Comparison of ENCODE assay signal across 32 mouse cellular contexts in the genomic region with DNA sequence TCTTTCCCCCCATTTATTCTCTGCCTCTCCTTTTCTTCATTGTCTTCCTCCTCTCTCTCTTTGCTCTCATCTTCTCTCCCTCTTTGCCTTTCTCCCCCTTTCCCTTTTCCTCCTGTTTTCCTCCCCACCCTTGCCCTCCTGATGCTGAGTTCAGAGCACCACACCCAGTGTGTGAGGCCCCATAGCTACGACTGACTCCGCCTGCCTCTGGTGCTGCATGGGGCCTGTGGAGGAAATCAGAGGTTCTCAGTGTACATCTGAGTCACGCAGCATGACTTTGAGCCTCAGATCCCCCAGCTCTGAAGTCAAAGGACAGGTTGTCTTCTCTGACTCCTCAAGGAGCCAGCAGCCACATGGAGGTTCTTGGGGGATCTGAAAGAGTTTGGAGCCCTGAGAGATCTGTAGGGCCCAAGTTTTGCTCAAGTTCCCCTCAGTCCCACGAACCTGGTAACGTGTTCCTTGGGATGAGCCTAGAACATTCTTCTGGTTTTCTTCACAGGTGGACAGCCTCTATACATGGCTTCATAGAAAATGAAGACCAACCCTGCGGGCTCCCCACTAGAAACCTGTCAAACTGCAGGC. TPM values are rescaled to one million over a fixed set of nuclear protein-coding genes. Genes with fewer than 3 reads are reported as not detected.
A peak's percentile ranks its signal among the peaks of the same experiment; 100 is the strongest.
DNase-seq lines count a peak whose midpoint lies in the region; ATAC-seq and TF ChIP-seq lines count a peak whose summit lies in the region.
"Had no signal": no experiment of that assay in that cellular context is flagged by ENCODE, and none has a peak within 500 bp of the region (broad histone marks: within the 10 kb centered on the region; RNA-seq: fewer than 3 reads in every experiment).

A gene (plus strand): TSS at position 532 of the 582 bp plus-strand sequence.

- TF ChIP-seq CTCF in stomach, postnatal 0 days (IDR thresholded peaks at IDR 0.05; ENCODE audit: low read depth): no peak

- H3K9ac ChIP-seq in intestine, embryonic 16.5 days (ENCODE audit: low read depth, low read length): no peak within 1 kb of the TSS
- H3K9ac ChIP-seq in stomach, embryonic 15.5 days: no peak within 1 kb of the TSS
- H3K9ac ChIP-seq in stomach, postnatal 0 days (ENCODE audit: low read length): no peak within 1 kb of the TSS
- H3K9ac ChIP-seq: embryonic facial prominence, embryonic 13.5 days; embryonic facial prominence, embryonic 15.5 days; forebrain, embryonic 13.5 days; forebrain, embryonic 15.5 days; forebrain, postnatal 0 days had no signal

- H3K9me3 ChIP-seq in intestine, embryonic 16.5 days (ENCODE audit: control insufficient read depth, low read length): no peaks in the 10 kb centered on the region
- no peaks in the 10 kb centered on the region for H3K9me3 ChIP-seq in stomach, embryonic 15.5 days
- H3K9me3 ChIP-seq in stomach, postnatal 0 days (ENCODE audit: control insufficient read depth, low read length): no peaks in the 10 kb centered on the region
- H3K9me3 ChIP-seq: embryonic facial prominence, embryonic 13.5 days; embryonic facial prominence, embryonic 15.5 days; forebrain, embryonic 13.5 days; forebrain, embryonic 15.5 days; G1E had no signal

- H3K36me3 ChIP-seq in intestine, embryonic 16.5 days (ENCODE audit: control insufficient read depth, insufficient read depth, low read length): no peaks in the 10 kb centered on the region
- no peaks in the 10 kb centered on the region for H3K36me3 ChIP-seq in stomach, embryonic 15.5 days
- H3K36me3 ChIP-seq in stomach, postnatal 0 days (ENCODE audit: control insufficient read depth, insufficient read depth, low read length): no peaks in the 10 kb centered on the region
- H3K36me3 ChIP-seq: embryonic facial prominence, embryonic 13.5 days; embryonic facial prominence, embryonic 15.5 days; forebrain, embryonic 15.5 days; G1E had no signal

- DNase-seq in 3T3-L1 (ENCODE audit: low read depth, low spot score) (peak; percentile 9), adipocyte (ENCODE audit: low spot score) (no peak)
- peak; percentile 42 for DNase-seq in stomach, postnatal 0 days (ENCODE audit: low spot score)
- DNase-seq: adrenal gland, adult 2 months; adrenal gland, postnatal 10 days; adrenal gland, postnatal 25 days; cerebellum, adult 11 months; cerebellum, adult 18-20 months; cerebellum, adult 8-10 months; cerebellum, adult 9-11 months; cerebellum, postnatal 14 days; cerebellum, postnatal 36 days; embryo, embryonic 11 days; forebrain, postnatal 0 days had no signal

- H3K27ac ChIP-seq in intestine, embryonic 16.5 days (ENCODE audit: low read length): no peak within 1 kb of the TSS
- H3K27ac ChIP-seq in stomach, embryonic 15.5 days: no peak within 1 kb of the TSS
- H3K27ac ChIP-seq in stomach, postnatal 0 days (replicated peaks): no peak within 1 kb of the TSS
- H3K27ac ChIP-seq: embryonic facial prominence, embryonic 13.5 days; embryonic facial prominence, embryonic 15.5 days; forebrain, embryonic 13.5 days; forebrain, embryonic 15.5 days had no signal

- 0 out of 2 replicates have a peak, but pooled peaks cover 4% of the 10 kb centered on the region for H3K27me3 ChIP-seq in intestine, embryonic 16.5 days (replicated peaks; ENCODE audit: control insufficient read depth, insufficient read depth, low read length)
- H3K27me3 ChIP-seq in stomach, embryonic 15.5 days (replicated peaks): 0 out of 2 replicates have a peak, but pooled peaks cover 4% of the 10 kb centered on the region
- H3K27me3 ChIP-seq in stomach, postnatal 0 days (ENCODE audit: control insufficient read depth, insufficient read depth, low read length): no peaks in the 10 kb centered on the region
- H3K27me3 ChIP-seq: CH12.LX, Patski had no signal

- no peak within 1 kb of the TSS for H3K4me3 ChIP-seq in intestine, embryonic 16.5 days (ENCODE audit: low read length)
- no peak within 1 kb of the TSS for H3K4me3 ChIP-seq in stomach, embryonic 15.5 days (replicated peaks)
- H3K4me3 ChIP-seq in stomach, postnatal 0 days (ENCODE audit: low read depth, low read length): no peak within 1 kb of the TSS
- H3K4me3 ChIP-seq: embryonic facial prominence, embryonic 13.5 days; embryonic facial prominence, embryonic 15.5 days; erythroblast, embryonic 14.5 days; forebrain, embryonic 13.5 days; forebrain, embryonic 15.5 days had no signal

- peaks cover 4% of the 10 kb centered on the region; the same call in 1 of the 2 replicates for H3K4me1 ChIP-seq in intestine, embryonic 16.5 days (ENCODE audit: control insufficient read depth, insufficient read depth, low read length)
- peaks cover 5% of the 10 kb centered on the region; the same call in 1 of the 2 replicates for H3K4me1 ChIP-seq in stomach, embryonic 15.5 days
- no peaks in the 10 kb centered on the region for H3K4me1 ChIP-seq in stomach, postnatal 0 days (replicated peaks; ENCODE audit: control insufficient read depth, insufficient read depth)

- ATAC-seq in intestine, embryonic 16.5 days: peak; percentile 84
- peak; percentile 72; the same call in 1 of the 2 replicates for ATAC-seq in stomach, embryonic 15.5 days (ENCODE audit: insufficient read depth, low FRiP score, low read depth)
- ATAC-seq in stomach, postnatal 0 days (ENCODE audit: low FRiP score, low TSS enrichment): peak; percentile 80
- ATAC-seq in granulocyte monocyte progenitor cell, adult 5-6 weeks (replicated peaks; ENCODE audit: poor library complexity, severe bottlenecking): no peak
- no peak for ATAC-seq in CD4-positive, CD25-positive, alpha-beta regulatory T cell, adult 4 months
- ATAC-seq: activated CD4-positive, CD25-positive, alpha-beta regulatory T cell, adult 4 months; forebrain, embryonic 13.5 days; forebrain, embryonic 15.5 days; forebrain, postnatal 0 days had no signal

- H3K4me2 ChIP-seq in intestine, embryonic 16.5 days (ENCODE audit: low read depth, low read length): no peak within 1 kb of the TSS
- H3K4me2 ChIP-seq in stomach, embryonic 15.5 days: no peak within 1 kb of the TSS
- H3K4me2 ChIP-seq in stomach, postnatal 0 days (replicated peaks; ENCODE audit: low read depth): no peak within 1 kb of the TSS
- H3K4me2 ChIP-seq: embryonic facial prominence, embryonic 13.5 days; embryonic facial prominence, embryonic 15.5 days; forebrain, embryonic 13.5 days; forebrain, embryonic 15.5 days had no signal

- TF ChIP-seq EP300 in stomach, postnatal 0 days (optimal IDR thresholded peaks at IDR 0.05): no peak

- WGBS in intestine, embryonic 16.5 days: 73% methylated on average over 6 of the region's 6 CpGs
- WGBS in stomach, embryonic 15.5 days: 76% methylated on average over 6 of the region's 6 CpGs
- 68% methylated on average over 6 of the region's 6 CpGs for WGBS in stomach, postnatal 0 days

RNA-seq across cellular contexts. Expression of the gene that starts here (rescaled TPM):
- polyA plus RNA-seq in intestine, embryonic 16.5 days (2015; fragmentation: Nextera tagmentation; extraction: Ambion mirVana): not detected in 2 replicates
- polyA plus RNA-seq in stomach, embryonic 15.5 days (2015; fragmentation: Nextera tagmentation; extraction: Ambion mirVana): not detected in 2 replicates
- not detected in 2 replicates for polyA plus RNA-seq in stomach, postnatal 0 days (2015; fragmentation: Nextera tagmentation; extraction: Ambion mirVana)
- total RNA-seq in granulocyte monocyte progenitor cell, adult 5-6 weeks (2014; fragmentation: Nextera tagmentation): not detected in 2 replicates
- total RNA-seq in granulocyte monocyte progenitor cell, adult 5-6 weeks (2017): not detected in 2 replicates
- not detected for polyA plus RNA-seq in CD4-positive, CD25-positive, alpha-beta regulatory T cell, adult 4 months (2017; shearing (Covaris generic))
- total RNA-seq: adrenal gland, adult 2 months; adrenal gland, postnatal 25 days; adrenal gland, postnatal 4 days; CH12.LX; common myeloid progenitor, adult 5-6 weeks; forebrain, postnatal 0 days; G1E had no signal
- polyA plus RNA-seq: activated CD4-positive, CD25-positive, alpha-beta regulatory T cell, adult 4 months; adrenal gland, adult 2 months; C2C12; embryonic facial prominence, embryonic 11.5 days; embryonic facial prominence, embryonic 13.5 days; embryonic facial prominence, embryonic 15.5 days; erythroblast, embryonic 14.5 days; forebrain, embryonic 11.5 days; forebrain, embryonic 13.5 days; forebrain, embryonic 15.5 days; G1E; Patski had no signal

Comparison
In these comparisons a context has a peak if more than half of its experiments do, and no peak if none do; other contexts are left out.
1. Peak in ATAC-seq in intestine, embryonic 16.5 days; RNA of the gene not detected or under 1 TPM.
2. Peak in ATAC-seq in stomach, embryonic 15.5 days; RNA of the gene not detected or under 1 TPM.
3. Peak in DNase-seq and ATAC-seq in stomach, postnatal 0 days; RNA of the gene not detected or under 1 TPM.